Mouse (Mus musculus): ENCODE data around the gene Arhgef17.

DNA sequence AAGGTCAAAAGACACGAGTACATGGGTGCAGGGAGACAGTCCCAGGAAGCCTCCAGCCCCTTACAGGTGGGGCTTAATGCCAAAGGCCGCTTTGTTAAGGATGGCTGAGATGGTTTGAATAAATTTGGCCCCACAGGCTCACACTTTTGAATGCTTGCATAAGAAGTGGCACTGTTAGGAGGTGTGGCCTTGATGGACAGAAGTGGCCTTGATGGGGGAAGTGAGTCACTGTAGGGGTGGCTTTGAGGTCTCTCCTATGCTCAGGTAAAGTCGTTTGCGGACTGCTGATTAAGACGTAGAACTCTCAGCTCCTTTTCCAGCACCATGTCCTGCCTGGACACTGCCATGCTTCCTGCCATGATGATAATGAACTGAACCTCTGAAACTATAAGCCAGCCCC is 34.1 kb downstream of the Arhgef17 start:
- TF ChIP-seq CTCF (IDR thresholded peaks at IDR 0.05; ENCODE audit: borderline replicate concordance, control insufficient read depth, extremely low read depth, insufficient read depth, low read length, poor library complexity) (no peak), POLR2A (IDR thresholded peaks at IDR 0.05; ENCODE audit: control insufficient read depth, extremely low read depth, insufficient read depth, low read length, poor library complexity) (no peak)
